Mouse (Mus musculus) erythroblast, embryonic 14.5 days (primary cell): ENCODE results near the gene Slc27a5.

Experiments
- GATA1 ChIP-seq: IDR thresholded peaks from 2 replicates; pipeline ENCODE4 v1.6.1; 2012; ENCODE audit warnings: low read length, inconsistent platforms, mixed read lengths
- TAL1 ChIP-seq: IDR thresholded peaks from 3 replicates; pipeline ENCODE4 v1.6.1; 2012; ENCODE audit warnings: low read length, inconsistent platforms, mixed read lengths

GRCm38 (mm10) chr7:12959718-12960117 lies 38.3 kb downstream of the Slc27a5 start:
- no peak for TF ChIP-seq GATA1
- TF ChIP-seq TAL1, result no peak
